Mouse (Mus musculus): ENCODE results near the gene C5ar1. TPM values are rescaled to one million over a fixed set of nuclear protein-coding genes. Genes with fewer than 3 reads are reported as not detected.

The C5ar1 gene
- total and polyA plus RNA-seq, 3 experiments: not detected

- no peak overlapping the region for H3K27ac ChIP-seq (ENCODE audit: control insufficient read depth, low read depth, low read length)
- no peaks in the 10 kb centered on the region for H3K36me3 ChIP-seq (ENCODE audit: control insufficient read depth in 1 of 2, insufficient read depth in 2 of 2, low read length in 2 of 2)
- no peak overlapping the region for H3K4me3 ChIP-seq (ENCODE audit: control insufficient read depth in 1 of 2, insufficient read depth in 1 of 2, low read depth in 2 of 2, low read length in 2 of 2)
- H3K4me1 ChIP-seq (ENCODE audit: control insufficient read depth in 1 of 2, insufficient read depth in 2 of 2, low read length in 2 of 2): no peaks in the 10 kb centered on the region
- DNase-seq (ENCODE audit: low read depth, low spot score): no peak
- H3K27me3 ChIP-seq (ENCODE audit: control insufficient read depth in 1 of 2, insufficient read depth in 2 of 2, low read length in 2 of 2): no peaks in the 10 kb centered on the region
- no peaks in the 10 kb centered on the region for H3K79me2 ChIP-seq (ENCODE audit: control insufficient read depth, insufficient read depth, low read length, poor library complexity)
- no peaks in the 10 kb centered on the region for H3K9me3 ChIP-seq (replicated peaks; ENCODE audit: insufficient read depth, low read length)
- TF ChIP-seq MYC (IDR thresholded peaks at IDR 0.05; ENCODE audit: low read depth, low read length) (no peak), TAL1 (IDR thresholded peaks at IDR 0.05; ENCODE audit: low read length) (no peak), POLR2A (IDR thresholded peaks at IDR 0.05; ENCODE audit: control insufficient read depth in 1 of 2, insufficient read depth in 1 of 2, low read depth in 1 of 2, low read length in 2 of 2, poor library complexity in 1 of 2) (no peak), MAX (IDR thresholded peaks at IDR 0.05; ENCODE audit: low read length) (no peak), POLR2AphosphoS5 (IDR thresholded peaks at IDR 0.05; ENCODE audit: borderline replicate concordance, low read depth, low read length) (no peak), MAFK (IDR thresholded peaks at IDR 0.05; ENCODE audit: borderline replicate concordance, low read depth, low read length) (no peak), JUND (IDR thresholded peaks at IDR 0.05; ENCODE audit: low read depth, low read length) (no peak), UBTF (IDR thresholded peaks at IDR 0.05; ENCODE audit: borderline replicate concordance, insufficient read depth, low read depth, low read length) (no peak), ZKSCAN1 (IDR thresholded peaks at IDR 0.05; ENCODE audit: low read depth, low read length) (no peak), HCFC1 (IDR thresholded peaks at IDR 0.05; ENCODE audit: low read depth, low read length) (no peak), NELFE (IDR thresholded peaks at IDR 0.05; ENCODE audit: low read depth, low read length) (no peak), ZMIZ1 (IDR thresholded peaks at IDR 0.05; ENCODE audit: low read depth, low read length) (no peak), ELF1 (IDR thresholded peaks at IDR 0.05; ENCODE audit: low read depth, low read length) (no peak), CHD2 (IDR thresholded peaks at IDR 0.05; ENCODE audit: low read length) (no peak), KAT2A (conservative IDR thresholded peaks at IDR 0.05; ENCODE audit: low read depth, low read length) (no peak), ZNF384 (IDR thresholded peaks at IDR 0.05; ENCODE audit: low read depth, low read length) (no peak), BHLHE40 (IDR thresholded peaks at IDR 0.05; ENCODE audit: borderline replicate concordance, low read depth, low read length) (no peak)
- no peak overlapping the region for H3K9ac ChIP-seq (ENCODE audit: control insufficient read depth, low read depth, low read length, poor library complexity, severe bottlenecking)
These were observed 45.4 kb downstream of the C5ar1 start for GRCm38 (mm10) chr7:16213986-16214385.

GRCm38 (mm10) chr7:16213196-16213595 lies 46.1 kb downstream of the C5ar1 start:
- TF ChIP-seq USF1 (IDR thresholded peaks at IDR 0.05; ENCODE audit: low read depth, low read length) (no peak), SIN3A (IDR thresholded peaks at IDR 0.05; ENCODE audit: low read length) (no peak), CTCF (IDR thresholded peaks at IDR 0.05 in 2 of 3, conservative IDR thresholded peaks at IDR 0.05 in 1 of 3; ENCODE audit: control insufficient read depth in 1 of 3, insufficient read depth in 1 of 3, low read depth in 2 of 3, low read length in 3 of 3, poor library complexity in 1 of 3, severe bottlenecking in 1 of 3) (no peak), CHD1 (IDR thresholded peaks at IDR 0.05; ENCODE audit: low read depth, low read length) (no peak), KAT2A (conservative IDR thresholded peaks at IDR 0.05; ENCODE audit: low read depth, low read length) (no peak), MYB (IDR thresholded peaks at IDR 0.05; ENCODE audit: low read depth, low read length) (no peak), MAZ (IDR thresholded peaks at IDR 0.05; ENCODE audit: low read depth, low read length) (no peak), MYC (IDR thresholded peaks at IDR 0.05; ENCODE audit: low read depth, low read length) (no peak)
- no peaks in the 10 kb centered on the region for H3K4me1 ChIP-seq (ENCODE audit: control insufficient read depth in 1 of 2, insufficient read depth in 2 of 2, low read length in 2 of 2)
- H3K9ac ChIP-seq (ENCODE audit: control insufficient read depth, low read depth, low read length, poor library complexity, severe bottlenecking): no peak overlapping the region
- H3K9me3 ChIP-seq (replicated peaks; ENCODE audit: insufficient read depth, low read length): no peaks in the 10 kb centered on the region
- no peaks in the 10 kb centered on the region for H3K27me3 ChIP-seq (ENCODE audit: control insufficient read depth in 1 of 2, insufficient read depth in 2 of 2, low read length in 2 of 2)
- no peaks in the 10 kb centered on the region for H3K79me2 ChIP-seq (ENCODE audit: control insufficient read depth, insufficient read depth, low read length, poor library complexity)
- no peak overlapping the region for H3K4me3 ChIP-seq (ENCODE audit: control insufficient read depth in 1 of 2, insufficient read depth in 1 of 2, low read depth in 2 of 2, low read length in 2 of 2)
- no peaks in the 10 kb centered on the region for H3K36me3 ChIP-seq (ENCODE audit: control insufficient read depth in 1 of 2, insufficient read depth in 2 of 2, low read length in 2 of 2)
- no peak overlapping the region for H3K27ac ChIP-seq (ENCODE audit: control insufficient read depth, low read depth, low read length)
- no peak for DNase-seq (ENCODE audit: low read depth, low spot score)
